Mouse (Mus musculus): ENCODE results near the gene Il1f10. TPM values are rescaled to one million over a fixed set of nuclear protein-coding genes. Genes with fewer than 3 reads are reported as not detected.

Il1f10 gene
- polyA plus RNA-seq, 1 experiment from 2014 or later = not detected

- no peaks in the 10 kb centered on the region for H3K36me3 ChIP-seq
- no peak overlapping the region for H3K4me3 ChIP-seq
- no peaks in the 10 kb centered on the region for H3K9me3 ChIP-seq
- no peaks in the 10 kb centered on the region for H3K27me3 ChIP-seq
- H3K4me1 ChIP-seq (replicated peaks) = no peaks in the 10 kb centered on the region
- H3K9ac ChIP-seq = no peak overlapping the region
- WGBS = 79% methylated on average over 3 of the region's 3 CpGs
- H3K4me2 ChIP-seq = no peak overlapping the region
- ATAC-seq (ENCODE audit: low FRiP score, low read depth) = no peak
- H3K27ac ChIP-seq (replicated peaks) = no peak overlapping the region
These were observed 50.4 kb downstream of the Il1f10 start for GRCm38 (mm10) chr2:24341395-24341885.

Other genes with a start within 250 kb of the Il1f10 start
- 11.6 and 13.6 TPM in 2 replicates for gene Hnmt, start 241.8 kb upstream of the Il1f10 start, polyA plus RNA-seq (2015; fragmentation: Nextera tagmentation; extraction: Ambion mirVana)
- gene Tbpl2, start 194.6 kb upstream of the Il1f10 start, polyA plus RNA-seq (2015; fragmentation: Nextera tagmentation; extraction: Ambion mirVana) = not detected in 2 replicates
- gene Il1f8, start 138.0 kb upstream of the Il1f10 start, polyA plus RNA-seq (2015; fragmentation: Nextera tagmentation; extraction: Ambion mirVana) = not detected in 2 replicates
- not detected in 2 replicates for gene Il1f9, start 104.7 kb upstream of the Il1f10 start, polyA plus RNA-seq (2015; fragmentation: Nextera tagmentation; extraction: Ambion mirVana)
- not detected in 2 replicates for gene Il1f6, start 75.8 kb upstream of the Il1f10 start, polyA plus RNA-seq (2015; fragmentation: Nextera tagmentation; extraction: Ambion mirVana)
- gene Il1f5, start 14.2 kb upstream of the Il1f10 start, polyA plus RNA-seq (2015; fragmentation: Nextera tagmentation; extraction: Ambion mirVana) = not detected in 2 replicates
- 0.80 TPM in 1 of 2 replicates, not detected in the other for gene Il1rn, start 45.7 kb downstream of the Il1f10 start, polyA plus RNA-seq (2015; fragmentation: Nextera tagmentation; extraction: Ambion mirVana)
- 0.81 and 0.86 TPM in 2 replicates for gene Psd4, start 76.4 kb downstream of the Il1f10 start, polyA plus RNA-seq (2015; fragmentation: Nextera tagmentation; extraction: Ambion mirVana)
- gene Pax8, start 184.4 kb downstream of the Il1f10 start, polyA plus RNA-seq (2015; fragmentation: Nextera tagmentation; extraction: Ambion mirVana) = 18.2 and 23.4 TPM in 2 replicates

Data from hindbrain, embryonic 15.5 days (tissue).